Mouse (Mus musculus) adrenal gland, postnatal 25 days (tissue): ENCODE results near the gene Gm10277. TPM values are rescaled to one million over a fixed set of nuclear protein-coding genes. Genes with fewer than 3 reads are reported as not detected.
"Not testable (repeated sequence)": the region's sequence is repeated elsewhere in the genome, so short reads cannot be mapped to it uniquely, and the experiment has no call there.

Source experiments
- DNase-seq: peaks from one replicate; pipeline ENCODE4 v3.0.0; 2021; ENCODE audit warnings: mixed read lengths
- total RNA-seq: library from RNA; stranded (reverse); gene quantifications from 2 replicates; pipeline ENCODE4 v1.2.3, GENCODE M21; 2021

Gene Gm10277
- total RNA-seq, 1 experiment from 2014 or later: not detected

- no peak for DNase-seq
Observed at GRCm38 (mm10) chr11:77770346-77770745, 17.2 kb downstream of the Gm10277 start.

- DNase-seq: no peak
Observed at GRCm38 (mm10) chr11:77769496-77769895, 18.1 kb downstream of the Gm10277 start.

- peak; percentile 61 for DNase-seq
Observed at GRCm38 (mm10) chr11:77766351-77767001, 21.1 kb downstream of the Gm10277 start.

GRCm38 (mm10) chr11:77765459-77765777 is 22.1 kb downstream of the Gm10277 start:
- no peak for DNase-seq

- DNase-seq: peak; percentile 27
Observed at GRCm38 (mm10) chr11:77764694-77765458, 22.7 kb downstream of the Gm10277 start.

- DNase-seq: peak; percentile 43
Observed at GRCm38 (mm10) chr11:77763673-77764340, 23.7 kb downstream of the Gm10277 start.

- DNase-seq: peak; percentile 95
Observed at GRCm38 (mm10) chr11:77762783-77763672, 24.5 kb downstream of the Gm10277 start, which contains the start of gene Myo18a. Myo18a (plus strand) TSS chr11:77763246.

GRCm38 (mm10) chr11:77760031-77760430 is 27.5 kb downstream of the Gm10277 start:
- no peak for DNase-seq

GRCm38 (mm10) chr11:77753469-77753868 is 34.1 kb downstream of the Gm10277 start:
- no peak for DNase-seq

GRCm38 (mm10) chr11:77752525-77752924 is 35.0 kb downstream of the Gm10277 start:
- no peak for DNase-seq

GRCm38 (mm10) chr11:77748996-77749395 is 38.6 kb downstream of the Gm10277 start:
- DNase-seq: no peak

GRCm38 (mm10) chr11:77747103-77747502 is 40.4 kb downstream of the Gm10277 start:
- not testable (repeated sequence) for DNase-seq

GRCm38 (mm10) chr11:77746652-77747051 is 40.9 kb downstream of the Gm10277 start:
- no peak for DNase-seq

- DNase-seq: peak; percentile 62
Observed at GRCm38 (mm10) chr11:77743966-77744365, 43.6 kb downstream of the Gm10277 start.

- no peak for DNase-seq
Observed at GRCm38 (mm10) chr11:77738555-77738954, 49.0 kb downstream of the Gm10277 start.

- peak; percentile 90 for DNase-seq
Observed at GRCm38 (mm10) chr11:77737289-77737688, 50.3 kb downstream of the Gm10277 start.

Other genes starting within 250 kb of the Gm10277 start
- 51.4 and 60.2 TPM in 2 replicates for gene Taok1, start 179.9 kb downstream of the Gm10277 start, total RNA-seq
- gene Nufip2, start 101.6 kb downstream of the Gm10277 start, total RNA-seq: 92.9 and 94.1 TPM in 2 replicates
- not detected in 2 replicates for gene Cryba1, start 62.5 kb downstream of the Gm10277 start, total RNA-seq
- gene Myo18a, start 24.5 kb downstream of the Gm10277 start, total RNA-seq: 60.7 and 84.2 TPM in 2 replicates
- 3.8 and 4.6 TPM in 2 replicates for gene Pipox, start 106.3 kb upstream of the Gm10277 start, total RNA-seq
- 2.0 and 2.7 TPM in 2 replicates for gene Sez6, start 143.1 kb upstream of the Gm10277 start, total RNA-seq
- gene Phf12, start 195.0 kb upstream of the Gm10277 start, total RNA-seq: 76.6 and 79.8 TPM in 2 replicates
- 18.6 and 19.1 TPM in 2 replicates for gene Dhrs13, start 244.5 kb upstream of the Gm10277 start, total RNA-seq